Mouse (Mus musculus): Measurements from ENCODE around the gene Ube3c.

The Ube3c gene

DNA sequence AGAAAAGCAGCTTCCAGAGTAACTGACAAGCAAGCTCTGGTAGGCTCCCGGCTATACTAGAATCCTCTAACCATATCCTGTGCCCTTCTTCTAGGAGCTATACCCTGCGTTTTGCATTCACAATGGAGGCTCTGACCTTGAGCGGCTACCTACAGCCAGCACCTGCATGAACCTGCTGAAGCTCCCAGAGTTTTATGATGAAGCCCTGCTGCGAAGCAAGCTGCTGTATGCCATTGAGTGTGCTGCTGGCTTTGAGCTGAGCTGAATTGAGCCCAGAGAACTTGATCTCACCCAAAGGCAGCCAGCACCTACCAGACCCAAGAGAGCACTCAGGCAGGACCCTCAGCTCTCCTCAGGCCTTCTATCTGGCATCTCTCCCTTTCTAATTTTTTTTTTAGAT lies 105.3 kb downstream of the Ube3c start:
- DNase-seq: no peak

DNA sequence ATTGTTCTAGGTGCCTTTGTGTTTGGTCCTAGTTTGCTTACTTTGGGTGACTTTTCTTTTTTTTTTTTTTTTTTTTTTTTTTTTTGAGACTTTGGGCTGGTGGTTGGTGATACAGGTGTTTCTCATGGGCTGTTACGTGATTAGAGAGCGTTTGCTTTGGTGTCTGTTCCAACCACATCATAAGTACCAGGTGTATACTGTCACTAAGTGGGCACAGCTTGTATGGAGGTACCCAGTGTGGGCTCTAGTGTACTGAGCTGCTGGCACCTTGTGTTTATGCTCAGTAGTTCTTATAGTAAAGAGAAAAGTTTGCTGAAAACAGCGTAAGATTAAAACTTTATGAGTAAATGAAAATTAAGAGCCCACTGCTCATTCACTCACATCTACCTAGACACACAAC lies 107.4 kb downstream of the Ube3c start:
- DNase-seq: no peak

DNA sequence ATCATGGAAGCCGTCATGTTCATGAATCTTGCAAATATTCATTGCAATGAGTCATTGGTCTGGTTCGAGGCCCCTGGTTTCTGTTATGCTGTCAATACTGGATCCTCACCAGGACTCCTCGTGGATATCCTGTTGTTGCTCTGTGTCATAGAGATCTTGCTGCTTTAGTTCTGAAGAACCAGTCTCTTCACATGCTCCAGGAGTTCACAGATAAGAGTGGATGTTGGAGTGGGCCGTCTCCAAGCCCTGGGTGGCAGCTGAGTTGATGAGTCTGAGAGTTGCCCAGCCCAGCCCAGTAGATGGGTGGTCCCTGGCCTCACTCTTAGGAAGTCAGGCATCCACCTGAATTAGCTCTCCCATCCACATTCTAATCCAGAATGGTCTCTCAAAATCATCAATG lies 116.0 kb downstream of the Ube3c start:
- DNase-seq: no peak

DNA sequence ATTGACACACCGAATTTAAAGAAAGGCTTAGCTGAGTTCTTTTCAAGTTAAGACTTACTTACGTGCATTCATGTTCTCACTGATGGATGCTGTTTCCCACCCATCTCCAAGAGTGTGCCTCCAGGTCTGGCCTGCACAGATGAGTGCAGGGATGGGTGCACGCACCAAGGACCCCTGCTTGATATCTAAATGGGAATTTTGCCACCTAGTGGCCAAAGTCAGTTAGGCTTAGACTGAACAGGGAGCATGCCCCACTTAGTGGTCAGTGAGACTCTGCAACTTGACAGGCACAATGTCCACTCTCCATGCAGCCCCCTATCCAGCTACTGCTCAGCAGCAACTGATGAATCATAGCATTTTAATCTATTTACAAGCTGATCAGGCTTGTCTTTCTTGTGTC lies 118.6 kb downstream of the Ube3c start:
- peak; percentile 15 for DNase-seq

DNA sequence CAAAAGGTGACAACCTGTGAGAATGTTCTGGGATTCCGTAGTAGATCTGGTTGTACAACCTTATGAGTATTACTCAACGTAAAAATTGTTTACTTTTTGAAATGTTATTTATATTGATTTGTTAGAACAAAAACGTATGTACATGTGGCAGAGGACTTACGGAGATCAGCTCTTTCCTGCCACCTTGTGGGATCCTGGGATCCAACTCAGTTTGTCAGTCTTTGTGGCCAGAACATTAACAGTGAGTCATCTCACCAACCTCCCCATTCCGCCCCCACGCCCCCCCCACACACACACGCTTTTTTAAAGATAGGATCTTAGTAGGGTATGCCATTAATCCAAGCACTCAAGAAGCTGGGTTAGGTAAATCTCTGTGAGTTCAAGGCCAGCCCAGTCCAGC lies 119.3 kb downstream of the Ube3c start:
- no peak for DNase-seq

DNA sequence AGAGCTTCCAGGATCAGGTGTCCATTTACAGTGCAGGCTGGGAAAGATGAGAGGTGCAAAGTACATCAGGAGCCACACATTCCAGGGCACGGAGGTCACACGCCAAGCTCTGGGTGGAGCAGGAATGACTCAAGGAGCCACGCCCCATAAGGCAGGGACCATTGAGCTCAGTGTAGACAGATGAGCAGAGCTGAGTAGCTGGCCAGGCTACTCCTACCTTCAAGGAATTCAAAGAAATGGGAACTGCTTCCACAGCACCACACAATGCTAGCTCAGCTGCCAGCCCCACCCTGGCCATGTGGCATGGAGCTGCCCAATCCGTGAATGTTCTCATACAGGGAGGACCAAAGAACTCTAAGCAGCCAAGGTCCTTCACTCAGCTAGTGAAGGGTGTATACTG lies 129.5 kb downstream of the Ube3c start:
- DNase-seq: peak; percentile 28

DNA sequence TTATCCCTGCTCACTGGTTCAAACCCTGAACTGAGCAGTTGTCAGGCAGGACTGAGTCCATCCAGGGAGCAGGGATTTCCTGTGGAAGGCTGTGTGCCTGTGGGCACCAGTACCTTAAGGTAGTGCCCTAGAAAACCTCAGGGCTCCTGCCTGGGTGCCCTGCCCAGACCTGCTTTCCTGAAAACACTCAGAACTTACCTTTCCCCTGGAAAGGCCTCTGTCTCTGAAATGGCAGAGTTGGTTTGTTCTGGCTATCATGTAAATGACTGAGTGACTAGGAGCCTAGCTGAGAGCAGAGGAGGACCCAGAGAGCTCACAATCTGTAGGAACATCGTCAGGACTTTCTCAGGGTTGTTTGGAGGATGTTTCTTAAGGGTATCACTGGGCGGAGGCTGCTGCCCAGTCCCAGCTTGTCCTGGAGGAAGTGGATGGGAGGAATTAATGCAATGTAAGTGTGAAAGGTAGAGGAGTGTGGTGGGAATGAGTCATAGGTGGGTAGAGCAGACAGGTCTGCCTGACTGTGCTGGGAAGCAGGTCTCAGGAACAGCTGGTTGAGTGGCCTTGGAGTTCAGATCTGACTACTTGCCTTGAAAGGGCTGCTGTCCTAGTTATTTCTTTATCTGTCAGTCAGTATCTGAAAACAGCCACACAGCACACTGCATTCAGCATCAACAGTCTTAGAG lies 130.6 kb downstream of the Ube3c start:
- no peak for DNase-seq

DNA sequence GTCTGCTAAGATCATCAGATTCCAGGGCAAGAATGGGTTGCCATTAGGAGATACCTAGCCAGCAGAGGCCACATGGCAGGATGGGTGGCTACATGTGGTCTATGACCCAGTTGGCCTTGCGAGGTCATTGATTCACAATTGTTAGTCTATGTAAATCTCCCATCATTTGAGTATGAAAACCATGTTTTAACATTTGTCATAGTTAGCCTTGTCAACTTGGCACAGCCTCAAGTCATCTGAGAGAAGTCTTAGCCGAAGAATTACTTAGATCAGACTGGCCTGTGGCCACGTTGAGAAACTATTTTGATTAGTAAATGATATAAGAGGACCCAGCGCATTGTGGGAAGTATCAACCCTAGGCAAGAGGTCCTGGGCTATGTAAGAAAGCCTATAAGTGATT lies 138.2 kb downstream of the Ube3c start:
- DNase-seq: no peak

DNA sequence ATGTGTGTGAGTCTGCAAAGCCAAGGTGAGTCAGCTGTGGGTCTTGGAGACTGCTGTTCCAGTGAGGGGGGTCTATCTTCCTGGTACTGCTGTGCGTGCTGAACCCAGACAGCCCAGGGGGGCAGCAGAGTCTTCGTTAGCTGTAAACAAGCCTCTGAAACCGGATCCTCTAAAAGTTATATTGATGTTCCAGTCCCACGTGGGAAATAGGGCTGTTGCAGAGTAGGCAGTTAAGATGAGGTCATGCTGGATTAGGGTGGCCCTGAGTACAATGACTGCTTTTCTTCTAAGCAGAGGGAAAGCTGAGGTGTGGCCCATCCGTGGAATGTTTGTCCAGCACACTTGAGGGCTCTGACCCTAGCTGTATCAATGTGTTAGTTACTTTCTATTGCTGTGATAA lies 139.2 kb downstream of the Ube3c start:
- no peak for DNase-seq

DNA sequence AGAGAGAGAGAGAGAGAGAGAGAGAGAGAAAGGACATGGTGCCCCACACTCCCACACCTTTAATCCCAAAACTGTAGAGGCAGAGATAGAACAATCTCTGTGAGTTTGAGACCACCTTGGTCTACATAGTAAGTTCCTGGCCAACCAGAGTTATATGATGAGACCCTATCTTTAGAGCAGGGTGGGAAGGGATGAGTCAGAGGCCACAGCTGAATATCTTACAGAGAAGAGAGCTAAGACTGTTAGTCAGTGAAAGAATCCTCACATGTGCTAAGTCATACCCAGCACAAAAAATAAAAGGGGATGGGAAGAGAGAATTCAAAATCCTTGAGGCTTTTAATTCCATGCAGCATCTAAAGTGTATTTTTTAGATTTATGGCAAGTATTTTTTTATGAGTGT lies 142.6 kb downstream of the Ube3c start:
- no peak for DNase-seq

DNA sequence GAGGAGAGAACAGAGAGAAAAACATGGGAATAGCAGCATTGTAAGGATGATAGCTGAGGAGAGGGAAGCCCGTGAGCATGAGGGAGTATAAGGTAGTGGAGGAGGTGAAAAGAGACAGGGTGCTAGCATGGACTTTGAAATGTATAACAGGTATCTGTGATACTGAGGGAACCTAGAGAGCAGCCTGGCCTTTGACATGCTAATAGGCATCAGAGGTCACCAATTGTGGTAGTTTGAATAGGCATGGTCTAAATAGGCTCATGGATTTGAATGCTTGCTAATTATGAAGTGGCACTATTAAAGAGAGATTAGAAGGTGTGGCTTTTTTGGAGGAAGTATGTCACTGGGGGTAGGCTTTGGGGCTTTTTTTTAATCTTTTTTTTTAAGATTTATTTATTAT lies 143.9 kb downstream of the Ube3c start:
- no peak for DNase-seq

DNA sequence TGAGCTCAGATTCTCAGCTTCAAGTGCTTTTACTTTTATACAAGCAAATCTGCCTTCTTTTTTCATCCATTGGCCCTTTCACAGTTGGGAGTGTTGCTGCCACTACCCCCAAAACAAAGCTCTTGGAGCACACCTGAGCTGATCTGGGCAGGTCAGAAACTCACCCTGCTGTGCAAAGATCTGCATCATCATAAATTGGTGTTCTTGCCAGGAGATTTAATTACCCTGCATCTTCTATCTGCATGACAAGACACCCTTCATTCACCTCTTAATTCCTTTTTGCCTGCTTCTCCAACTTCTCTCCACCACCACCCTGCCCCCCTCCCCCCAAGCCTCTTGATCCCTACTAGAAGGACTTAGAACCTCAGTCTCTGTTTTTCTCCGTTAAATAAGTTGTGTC lies 152.1 kb downstream of the Ube3c start:
- DNase-seq: no peak

DNA sequence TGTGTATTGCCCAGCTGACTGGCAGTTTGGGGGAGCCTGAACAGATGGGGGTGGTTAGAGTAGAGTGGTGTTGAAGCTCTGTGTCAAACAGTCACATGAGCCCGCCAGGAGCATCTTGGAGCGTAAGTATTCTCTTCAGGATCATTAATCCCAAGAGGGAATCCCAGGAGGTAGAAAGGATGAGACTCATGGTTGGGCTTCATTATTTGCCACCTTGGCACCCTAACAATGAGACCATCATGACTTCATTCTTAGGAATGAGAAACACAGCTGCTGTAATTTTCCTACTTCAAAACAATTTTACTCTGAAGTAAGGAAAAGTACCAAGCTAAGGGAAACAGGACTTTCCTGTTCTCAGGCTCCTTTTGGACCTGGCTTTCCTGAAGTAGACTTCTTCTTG lies 156.3 kb downstream of the Ube3c start:
- no peak for DNase-seq

Measured in kidney, adult 18-20 months (tissue).